In genomic region chr9:119052154-119052944, GRCm38 (mm10) we compare ENCODE assay signal across 8 mouse cellular contexts. TPM values are rescaled to one million over a fixed set of nuclear protein-coding genes. Genes with fewer than 3 reads are reported as not detected.
DNase-seq lines count a peak whose midpoint lies in the region; ATAC-seq and TF ChIP-seq lines count a peak whose summit lies in the region.

Gene Vill (plus strand): TSS chr9:119052778.

- TF ChIP-seq POLR2A in small intestine, adult 2 months (IDR thresholded peaks at IDR 0.05; ENCODE audit: low read depth, low read length): no peak

- peak within 1 kb of the TSS; percentile 71 for H3K4me2 ChIP-seq in heart, embryonic 13.5 days
- H3K4me2 ChIP-seq in lung, embryonic 14.5 days: peak within 1 kb of the TSS; percentile 74

- H3K9ac ChIP-seq in heart, embryonic 13.5 days: peak within 1 kb of the TSS; percentile 76
- H3K9ac ChIP-seq in lung, embryonic 14.5 days: peak within 1 kb of the TSS; percentile 64

- H3K9me3 ChIP-seq in heart, embryonic 13.5 days: no peaks in the 10 kb centered on the region
- no peaks in the 10 kb centered on the region for H3K9me3 ChIP-seq in forebrain, embryonic 10.5 days
- no peaks in the 10 kb centered on the region for H3K9me3 ChIP-seq in lung, embryonic 14.5 days (ENCODE audit: low read depth, low read length)

- no peak for DNase-seq in heart, postnatal 14 days
- peak; percentile 65 for DNase-seq in forebrain, embryonic 10.5 days (ENCODE audit: extremely low spot score, low spot score)
- DNase-seq in kidney, adult 11 months: peak; percentile 69
- DNase-seq in lung, embryonic 14.5 days: peak; percentile 83
- DNase-seq in thymus, adult 18-20 months: no peak
- no peak for DNase-seq in T-cell, adult 2 months (ENCODE audit: low spot score)

- peaks cover 12% of the 10 kb centered on the region for H3K27me3 ChIP-seq in heart, embryonic 13.5 days (replicated peaks)
- peaks cover 51% of the 10 kb centered on the region for H3K27me3 ChIP-seq in forebrain, embryonic 10.5 days (ENCODE audit: poor library complexity, severe bottlenecking)
- 0 out of 2 replicates have a peak, but pooled peaks cover 3% of the 10 kb centered on the region for H3K27me3 ChIP-seq in lung, embryonic 14.5 days (ENCODE audit: insufficient read depth, low read length)
- peaks cover 7% of the 10 kb centered on the region for H3K27me3 ChIP-seq in small intestine, adult 2 months (ENCODE audit: control insufficient read depth, insufficient read depth, low read length)

- H3K27ac ChIP-seq in heart, embryonic 13.5 days (replicated peaks): peak within 1 kb of the TSS; percentile 8; the same call in 1 of the 2 replicates
- peak within 1 kb of the TSS; percentile 82 for H3K27ac ChIP-seq in forebrain, embryonic 10.5 days
- H3K27ac ChIP-seq in lung, embryonic 14.5 days (ENCODE audit: low read depth): peak within 1 kb of the TSS; percentile 80
- H3K27ac ChIP-seq in small intestine, adult 2 months (ENCODE audit: insufficient read depth, low read depth, low read length): no peak within 1 kb of the TSS

- WGBS in heart, embryonic 13.5 days: 9% methylated on average over 22 of the region's 22 CpGs
- 21% methylated on average over 22 of the region's 22 CpGs for whole genome bisulfite sequencing in forebrain, embryonic 10.5 days
- WGBS in lung, embryonic 14.5 days: 6% methylated on average over 22 of the region's 22 CpGs
- WGBS in small intestine, adult 2 months: 13% methylated on average over 22 of the region's 22 CpGs

- no peaks in the 10 kb centered on the region for H3K36me3 ChIP-seq in heart, embryonic 13.5 days
- no peaks in the 10 kb centered on the region for H3K36me3 ChIP-seq in forebrain, embryonic 10.5 days (replicated peaks)
- H3K36me3 ChIP-seq in lung, embryonic 14.5 days (ENCODE audit: insufficient read depth): no peaks in the 10 kb centered on the region
- no peaks in the 10 kb centered on the region for H3K36me3 ChIP-seq in small intestine, adult 2 months (ENCODE audit: control insufficient read depth, insufficient read depth, low read length)

- ATAC-seq in heart, embryonic 13.5 days (ENCODE audit: extremely low read depth, insufficient number of reproducible peaks, low FRiP score, low TSS enrichment): 0 out of 2 replicates have a peak, but pooled peaks have one; percentile 59
- ATAC-seq in lung, embryonic 14.5 days (ENCODE audit: insufficient read depth): peak; percentile 95

- TF ChIP-seq CTCF in lung, embryonic 14.5 days (IDR thresholded peaks at IDR 0.05; ENCODE audit: low read depth): no peak
- TF ChIP-seq CTCF in small intestine, adult 2 months (IDR thresholded peaks at IDR 0.05; ENCODE audit: extremely low read depth, insufficient read length, insufficient replicate concordance, low read depth, low read length): no peak

- intact Hi-C loops in heart, postnatal 14 days (cut with DNase I): no loop called here

- H3K4me3 ChIP-seq in heart, embryonic 13.5 days: peak within 1 kb of the TSS; percentile 49
- peak within 1 kb of the TSS; percentile 54 for H3K4me3 ChIP-seq in forebrain, embryonic 10.5 days
- H3K4me3 ChIP-seq in lung, embryonic 14.5 days (ENCODE audit: low read depth, low read length): peak within 1 kb of the TSS; percentile 46
- H3K4me3 ChIP-seq in small intestine, adult 2 months (ENCODE audit: low read depth, low read length): peak within 1 kb of the TSS; percentile 30

- peaks cover 44% of the 10 kb centered on the region for H3K4me1 ChIP-seq in heart, embryonic 13.5 days
- peaks cover 44% of the 10 kb centered on the region for H3K4me1 ChIP-seq in forebrain, embryonic 10.5 days
- H3K4me1 ChIP-seq in lung, embryonic 14.5 days (ENCODE audit: insufficient read depth): peaks cover 11% of the 10 kb centered on the region; the same call in 1 of the 2 replicates
- peaks cover 17% of the 10 kb centered on the region for H3K4me1 ChIP-seq in small intestine, adult 2 months (ENCODE audit: control insufficient read depth, insufficient read depth, insufficient read length, low read length)

RNA-seq across cellular contexts. Expression of gene Vill, which starts in this region (rescaled TPM):
- 10.6 and 11.5 TPM in 2 replicates for polyA plus RNA-seq in heart, embryonic 13.5 days (2015; fragmentation: Nextera tagmentation; extraction: Ambion mirVana)
- 1 to 10 TPM in 1 of 2 experiments, under 1 TPM in 1; 0.74 to 1.4 TPM for total RNA-seq in heart, postnatal 14 days (2021)
- polyA plus RNA-seq in forebrain, embryonic 10.5 days (2016; fragmentation: Nextera tagmentation; extraction: Ambion mirVana): 13.6 and 15.2 TPM in 2 replicates
- polyA plus RNA-seq in lung, embryonic 14.5 days (2014; fragmentation: Nextera tagmentation; extraction: Ambion mirVana): 35.6 and 36.7 TPM in 2 replicates
- polyA plus RNA-seq in small intestine, adult 2 months (2012; rRNA removed): 4.3 and 27.0 TPM in 2 replicates

Comparison
In these comparisons a context has a peak if more than half of its experiments do, and no peak if none do; other contexts are left out.
1. DNase-seq: peak in forebrain, embryonic 10.5 days (single experiment), kidney, adult 11 months (single experiment) and lung, embryonic 14.5 days (single experiment); none in heart, postnatal 14 days (0 of 2), thymus, adult 18-20 months (0 of 2) and T-cell, adult 2 months (single experiment).
2. Peak in every context shown above with its lines, with median percentiles within 50 percentile points of each other: H3K4me3 ChIP-seq.